Mouse (Mus musculus): Measurements from ENCODE around the gene Zcchc24. TPM values are rescaled to one million over a fixed set of nuclear protein-coding genes. Genes with fewer than 3 reads are reported as not detected.
A peak's percentile ranks its signal among the peaks of the same experiment; 100 is the strongest.
"Not testable (repeated sequence)": the region's sequence is repeated elsewhere in the genome, so short reads cannot be mapped to it uniquely, and the experiment has no call there.

Gene Zcchc24
- 11.9 and 12.2 TPM in 2 replicates for polyA plus RNA-seq (2015; fragmentation: Nextera tagmentation; extraction: Ambion mirVana)

DNA sequence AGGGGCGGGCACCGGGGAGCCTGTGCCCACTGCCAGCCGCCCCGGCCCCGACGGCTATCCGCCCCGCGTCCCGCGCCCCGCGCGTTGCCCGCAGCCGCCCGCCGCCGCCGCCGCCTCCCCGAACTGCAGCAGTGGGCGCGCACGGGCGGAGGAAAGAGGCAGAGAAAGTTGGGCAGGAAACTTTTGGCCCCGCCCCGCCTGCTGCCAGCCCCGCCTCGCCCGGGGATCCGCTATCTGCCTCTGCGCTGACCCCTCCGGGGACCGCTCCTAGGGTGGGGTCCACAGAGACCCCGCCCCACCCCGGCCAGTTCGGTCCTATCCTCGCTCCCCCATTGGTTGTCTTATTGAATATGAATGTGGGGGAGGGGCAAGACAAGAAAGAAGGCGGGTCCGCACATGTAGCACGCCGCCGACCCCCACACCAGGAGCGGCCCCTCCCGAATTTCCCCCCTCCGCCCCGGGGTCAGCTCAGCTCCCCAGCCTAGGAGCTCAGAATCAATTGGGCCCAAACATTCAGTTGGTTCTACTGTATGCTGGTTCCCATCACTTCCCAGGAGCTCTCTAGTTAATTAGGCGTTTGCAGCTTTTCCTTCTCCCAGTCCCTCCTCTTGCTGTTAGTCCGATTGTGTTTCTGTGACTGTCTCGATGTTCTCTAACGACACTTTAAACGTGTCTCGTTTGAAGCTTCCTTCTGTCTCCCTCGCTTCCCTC is at the start of gene Zcchc24:
Zcchc24 (minus strand) TSS at position 125 of the 711 bp plus-strand sequence.
- Histone ChIP-seq H3K36me3 (no peaks in the 10 kb centered on the region), H3K4me3 (peak within 1 kb of the TSS; percentile 60), H3K9me3 (no peaks in the 10 kb centered on the region), H3K9ac (peak within 1 kb of the TSS; percentile 81), H3K4me1 (replicated peaks) (peaks cover 54% of the 10 kb centered on the region), H3K4me2 (peak within 1 kb of the TSS; percentile 98), H3K27me3 (peaks cover 28% of the 10 kb centered on the region), H3K27ac (peak within 1 kb of the TSS; percentile 58)
- under 1% methylated on average over 33 of the region's 55 CpGs for WGBS
- peak; percentile 80 for ATAC-seq (ENCODE audit: low FRiP score)

DNA sequence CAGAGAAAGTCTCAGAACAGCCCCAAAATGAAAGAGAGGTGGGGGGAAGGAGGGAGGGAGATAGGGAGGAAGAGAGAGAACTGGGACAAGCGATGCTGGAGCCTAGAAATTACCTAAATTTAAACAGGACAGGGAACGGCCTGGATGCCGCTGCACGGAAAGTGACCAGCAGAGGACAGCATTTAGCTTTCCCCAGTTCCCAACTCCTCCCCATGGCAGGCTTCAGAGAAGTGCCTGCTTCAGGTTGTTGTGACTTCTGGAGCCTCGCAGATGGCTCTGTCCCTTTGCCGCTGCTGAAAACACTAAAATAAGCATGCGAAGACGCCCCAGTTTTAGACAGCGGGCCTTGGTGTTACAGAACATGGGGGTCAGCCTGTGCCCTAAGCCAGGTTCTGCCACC is 47.6 kb upstream of the Zcchc24 start:
- Histone ChIP-seq H3K4me3 (no peak overlapping the region), H3K36me3 (no peaks in the 10 kb centered on the region)
- no peak for ATAC-seq (ENCODE audit: low FRiP score)

DNA sequence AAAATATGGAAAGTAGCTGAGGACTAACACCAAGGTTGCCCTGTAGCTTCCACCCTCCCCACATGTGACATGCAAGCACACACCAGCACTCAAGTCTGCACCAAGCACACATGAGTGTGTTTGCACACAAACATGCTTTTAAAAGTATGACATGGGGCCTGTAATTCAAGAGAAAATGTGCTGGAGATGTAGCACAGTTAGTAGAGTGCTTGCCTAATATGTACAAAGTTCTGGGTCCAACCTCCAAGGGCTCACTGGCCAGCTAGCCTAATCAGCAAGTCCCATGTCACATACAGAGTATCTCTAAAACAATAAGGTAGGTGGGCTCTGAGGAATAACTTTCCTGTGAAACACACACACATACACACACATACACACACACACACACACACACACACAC is 45.3 kb upstream of the Zcchc24 start:
- H3K27ac ChIP-seq, result no peak overlapping the region
- H3K36me3 ChIP-seq, result no peaks in the 10 kb centered on the region
- no peaks in the 10 kb centered on the region for H3K27me3 ChIP-seq
- peaks cover 3% of the 10 kb centered on the region; the same call in 1 of the 2 replicates for H3K4me1 ChIP-seq (replicated peaks)
- H3K4me2 ChIP-seq, result no peak overlapping the region
- no peak for ATAC-seq (ENCODE audit: low FRiP score)
- no peak overlapping the region for H3K9ac ChIP-seq
- no peak overlapping the region for H3K4me3 ChIP-seq
- no peaks in the 10 kb centered on the region for H3K9me3 ChIP-seq

More for the DNA sequence above, 47.6 kb upstream of the Zcchc24 start:
- WGBS, result 18% methylated on average over 9 of the region's 9 CpGs
- H3K4me1 ChIP-seq (replicated peaks), result peaks cover 3% of the 10 kb centered on the region; the same call in 1 of the 2 replicates
- H3K27ac ChIP-seq, result no peak overlapping the region
- no peaks in the 10 kb centered on the region for H3K9me3 ChIP-seq
- no peak overlapping the region for H3K4me2 ChIP-seq
- H3K9ac ChIP-seq, result no peak overlapping the region
- H3K27me3 ChIP-seq, result no peaks in the 10 kb centered on the region

DNA sequence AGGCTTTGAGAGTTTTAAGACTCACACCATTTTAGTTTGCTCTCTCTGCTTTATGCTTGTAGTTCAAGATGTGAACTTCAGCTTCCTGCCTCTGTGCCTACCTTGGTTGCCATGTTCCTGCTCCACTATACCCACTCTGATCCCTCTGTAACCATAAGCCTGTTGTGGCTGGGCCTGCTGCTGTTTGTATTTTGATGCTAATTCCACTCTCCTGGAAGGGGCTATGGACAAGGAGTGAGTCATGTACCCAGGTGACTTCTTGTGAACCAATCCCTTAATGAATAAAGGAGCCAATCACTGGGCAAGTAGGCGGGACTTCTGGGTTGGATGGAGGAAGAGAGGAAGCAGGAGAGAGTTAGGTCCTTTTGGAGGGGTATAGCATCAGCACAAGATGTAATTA is 42.2 kb upstream of the Zcchc24 start:
- not testable (repeated sequence) for H3K36me3 ChIP-seq; H3K4me1 ChIP-seq (replicated peaks); H3K27me3 ChIP-seq; H3K4me2 ChIP-seq; ATAC-seq (ENCODE audit: low FRiP score); H3K9ac ChIP-seq; H3K4me3 ChIP-seq; H3K9me3 ChIP-seq; H3K27ac ChIP-seq
- 55% methylated on average over 1 of the region's 1 CpGs for WGBS

GRCm38 (mm10) chr14:25806561-25806960 is 37.7 kb upstream of the Zcchc24 start:
- no peaks in the 10 kb centered on the region for H3K27me3 ChIP-seq
- no peak overlapping the region for H3K27ac ChIP-seq
- no peak overlapping the region for H3K4me2 ChIP-seq
- no peak for ATAC-seq (ENCODE audit: low FRiP score)
- H3K36me3 ChIP-seq, result no peaks in the 10 kb centered on the region
- H3K9me3 ChIP-seq, result no peaks in the 10 kb centered on the region
- H3K4me3 ChIP-seq, result no peak overlapping the region
- 92% methylated on average over 7 of the region's 7 CpGs for WGBS
- H3K4me1 ChIP-seq (replicated peaks), result 0 out of 2 replicates have a peak, but pooled peaks cover 5% of the 10 kb centered on the region
- H3K9ac ChIP-seq, result no peak overlapping the region

DNA sequence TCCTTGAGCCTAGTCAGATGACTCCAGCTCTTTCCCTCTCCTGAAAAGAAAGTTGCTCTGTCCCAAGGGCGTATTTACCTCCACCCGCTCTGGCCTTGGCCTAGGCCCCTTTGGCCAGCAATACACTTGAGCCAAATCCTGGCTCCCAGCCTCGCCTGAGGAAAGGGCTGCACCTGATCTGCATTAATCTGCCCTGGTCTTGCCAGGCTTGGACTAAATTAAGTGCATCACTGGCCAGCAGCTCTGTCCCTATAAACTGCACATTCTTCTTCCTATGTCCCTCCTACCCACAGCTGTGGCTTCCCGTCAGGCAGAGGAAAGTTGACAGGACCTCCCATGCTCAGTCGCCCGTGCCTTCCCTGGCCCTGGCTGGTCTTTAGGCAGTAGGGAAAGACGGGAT is 37.0 kb upstream of the Zcchc24 start:
- no peak overlapping the region for H3K27ac ChIP-seq
- H3K9ac ChIP-seq, result no peak overlapping the region
- no peaks in the 10 kb centered on the region for H3K9me3 ChIP-seq

GRCm38 (mm10) chr14:25803246-25803809 is 34.5 kb upstream of the Zcchc24 start:
- 32% methylated on average over 3 of the region's 3 CpGs for WGBS

More for the DNA sequence above, 37.0 kb upstream of the Zcchc24 start:
- no peaks in the 10 kb centered on the region for H3K36me3 ChIP-seq
- H3K4me1 ChIP-seq (replicated peaks), result 0 out of 2 replicates have a peak, but pooled peaks cover 5% of the 10 kb centered on the region
- H3K27me3 ChIP-seq, result no peaks in the 10 kb centered on the region
- no peak overlapping the region for H3K4me3 ChIP-seq
- no peak overlapping the region for H3K4me2 ChIP-seq
- no peak for ATAC-seq (ENCODE audit: low FRiP score)
- 65% methylated on average over 7 of the region's 7 CpGs for WGBS

DNA sequence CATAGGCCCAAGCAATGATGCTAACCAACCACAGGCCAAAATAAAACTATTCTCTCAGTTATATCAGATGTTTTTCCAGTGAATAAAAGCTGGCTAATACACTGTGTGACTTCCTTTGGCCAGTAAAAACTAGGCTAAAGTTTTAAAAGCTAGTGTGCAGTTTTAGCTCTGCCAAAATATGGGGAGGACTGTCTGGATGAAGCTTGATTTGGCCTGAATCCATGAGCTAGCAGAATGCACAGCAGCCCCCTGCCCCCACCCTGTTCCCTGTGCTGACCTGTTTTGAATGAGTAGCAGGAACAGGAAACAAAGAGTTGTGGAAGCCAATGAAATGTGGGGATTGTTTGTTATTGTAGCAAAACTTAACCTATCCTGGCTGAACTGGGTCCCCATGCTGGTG is 33.7 kb upstream of the Zcchc24 start:
- Histone ChIP-seq H3K36me3 (no peaks in the 10 kb centered on the region), H3K27me3 (peaks cover 10% of the 10 kb centered on the region; the same call in 1 of the 2 replicates), H3K9me3 (no peaks in the 10 kb centered on the region), H3K4me1 (replicated peaks) (0 out of 2 replicates have a peak, but pooled peaks cover 5% of the 10 kb centered on the region), H3K9ac (no peak overlapping the region), H3K4me2 (no peak overlapping the region), H3K4me3 (no peak overlapping the region), H3K27ac (no peak overlapping the region)
- ATAC-seq (ENCODE audit: low FRiP score), result no peak

More at GRCm38 (mm10) chr14:25803246-25803809, 34.5 kb upstream of the Zcchc24 start:
- H3K4me1 ChIP-seq (replicated peaks), result 0 out of 2 replicates have a peak, but pooled peaks cover 5% of the 10 kb centered on the region
- no peak overlapping the region for H3K9ac ChIP-seq
- H3K4me3 ChIP-seq, result no peak overlapping the region
- ATAC-seq (ENCODE audit: low FRiP score), result no peak
- H3K36me3 ChIP-seq, result no peaks in the 10 kb centered on the region
- no peaks in the 10 kb centered on the region for H3K9me3 ChIP-seq
- no peak overlapping the region for H3K4me2 ChIP-seq
- H3K27me3 ChIP-seq, result peaks cover 10% of the 10 kb centered on the region; the same call in 1 of the 2 replicates
- H3K27ac ChIP-seq, result no peak overlapping the region

DNA sequence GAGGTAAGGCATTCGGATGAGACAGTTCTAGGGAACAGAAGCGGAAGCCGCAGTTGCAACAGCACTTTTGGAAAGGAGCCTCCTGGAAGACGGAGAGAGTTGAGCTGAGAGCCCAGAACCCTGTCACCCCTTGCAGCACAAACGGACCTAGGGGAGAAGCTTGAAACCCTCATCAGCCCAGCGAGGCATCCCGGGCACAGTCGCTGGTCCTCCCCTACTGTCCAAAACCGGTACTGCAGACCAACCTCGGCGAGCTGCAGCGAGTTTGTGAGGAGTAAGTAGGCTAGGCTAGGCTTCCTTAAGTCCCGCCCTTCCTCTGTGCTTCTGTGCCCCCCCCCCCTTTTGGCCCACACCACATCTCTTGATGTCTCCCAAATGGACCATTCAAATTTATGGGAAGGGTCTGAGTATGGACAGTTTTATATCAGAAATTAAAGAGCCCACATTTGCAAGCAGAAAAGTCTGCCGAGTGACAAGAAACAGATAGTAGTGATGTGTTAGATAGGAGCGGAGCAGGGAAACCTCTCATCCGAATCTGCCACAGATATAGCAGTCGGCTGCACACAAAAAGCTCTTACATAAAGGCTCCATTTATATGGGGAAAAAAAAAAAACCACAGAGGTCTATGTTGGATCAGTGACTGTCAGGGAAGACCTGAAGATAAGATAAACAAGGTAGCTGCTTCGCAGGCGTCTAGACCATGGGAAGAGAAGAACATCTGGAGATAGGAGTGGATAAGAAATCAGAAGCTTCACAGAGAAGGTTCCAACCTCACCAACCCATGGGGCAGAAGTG is 31.5 kb upstream of the Zcchc24 start:
- H3K4me1 ChIP-seq (replicated peaks), result peaks cover 11% of the 10 kb centered on the region
- no peak overlapping the region for H3K9ac ChIP-seq
- no peak overlapping the region for H3K4me3 ChIP-seq
- H3K36me3 ChIP-seq, result no peaks in the 10 kb centered on the region
- no peak for ATAC-seq (ENCODE audit: low FRiP score)
- H3K4me2 ChIP-seq, result peak overlapping the region; percentile 6; the same call in 1 of the 2 replicates
- peaks cover 10% of the 10 kb centered on the region; the same call in 1 of the 2 replicates for H3K27me3 ChIP-seq
- H3K9me3 ChIP-seq, result no peaks in the 10 kb centered on the region
- 29% methylated on average over 19 of the region's 19 CpGs for WGBS
- H3K27ac ChIP-seq, result no peak overlapping the region

DNA sequence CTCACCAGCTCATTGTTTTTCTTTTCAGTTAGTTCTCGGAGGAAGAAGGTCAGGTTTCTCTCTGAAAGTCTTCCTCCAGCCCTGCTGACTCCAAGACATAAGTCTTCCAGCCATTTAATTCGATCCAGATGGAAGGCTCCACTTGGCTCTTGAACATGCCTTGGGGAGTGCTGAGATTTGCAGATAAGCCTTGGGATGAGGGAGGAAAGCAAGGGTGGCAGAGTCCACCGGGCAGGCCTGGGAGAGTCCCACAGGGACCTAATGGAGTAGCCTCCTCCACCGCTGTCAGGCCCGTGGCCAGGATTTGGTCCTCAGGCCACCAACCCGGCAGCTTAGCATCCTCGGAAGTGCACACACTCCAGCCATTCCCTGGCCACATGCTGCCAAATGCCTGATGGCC is 27.8 kb upstream of the Zcchc24 start:
- no peak overlapping the region for H3K27ac ChIP-seq
- peaks cover 10% of the 10 kb centered on the region; the same call in 1 of the 2 replicates for H3K27me3 ChIP-seq
- H3K9me3 ChIP-seq, result no peaks in the 10 kb centered on the region
- no peak overlapping the region for H3K9ac ChIP-seq
- H3K4me2 ChIP-seq, result no peak overlapping the region
- ATAC-seq (ENCODE audit: low FRiP score), result no peak
- 77% methylated on average over 7 of the region's 7 CpGs for WGBS
- H3K4me3 ChIP-seq, result no peak overlapping the region
- H3K36me3 ChIP-seq, result no peaks in the 10 kb centered on the region
- peaks cover 11% of the 10 kb centered on the region for H3K4me1 ChIP-seq (replicated peaks)

DNA sequence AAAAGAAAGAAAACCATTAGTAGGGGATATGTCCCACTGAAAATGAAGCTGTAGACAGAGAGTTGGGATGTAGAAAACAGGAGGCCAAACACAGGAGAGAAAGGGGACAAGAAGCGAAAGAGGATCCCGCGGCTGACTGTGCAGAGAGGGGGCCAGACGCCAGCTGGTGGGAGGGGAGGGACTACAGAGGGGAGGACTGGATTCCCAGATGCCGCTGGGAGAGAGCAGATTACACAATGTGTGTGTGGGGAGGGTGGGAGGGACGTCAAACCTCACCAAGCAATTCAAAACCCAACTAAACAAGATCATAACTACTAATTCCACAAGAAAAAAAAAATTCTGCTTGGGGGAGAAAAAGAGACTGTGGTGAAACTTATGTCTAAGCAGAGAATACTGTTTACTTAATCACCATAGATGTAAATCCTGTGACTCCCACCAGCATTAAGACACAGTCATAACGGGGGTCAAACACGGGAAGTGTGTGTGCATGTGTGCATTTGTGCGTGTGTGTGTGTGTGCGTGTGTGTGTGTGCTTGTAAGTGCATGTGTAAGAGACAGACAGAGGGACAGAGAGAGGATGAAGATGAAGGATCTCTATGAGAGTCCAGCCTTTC is 26.8 kb upstream of the Zcchc24 start:
- no peak overlapping the region for H3K4me2 ChIP-seq
- H3K4me1 ChIP-seq (replicated peaks), result peaks cover 11% of the 10 kb centered on the region
- ATAC-seq (ENCODE audit: low FRiP score), result no peak
- peaks cover 10% of the 10 kb centered on the region; the same call in 1 of the 2 replicates for H3K27me3 ChIP-seq
- no peaks in the 10 kb centered on the region for H3K9me3 ChIP-seq
- H3K27ac ChIP-seq, result 0 out of 2 replicates have a peak overlapping the region, but pooled peaks have one; percentile 48
- no peaks in the 10 kb centered on the region for H3K36me3 ChIP-seq
- 31% methylated on average over 10 of the region's 10 CpGs for WGBS
- H3K4me3 ChIP-seq, result no peak overlapping the region
- no peak overlapping the region for H3K9ac ChIP-seq

GRCm38 (mm10) chr14:25795067-25795466 is 26.2 kb upstream of the Zcchc24 start:
- peaks cover 11% of the 10 kb centered on the region for H3K4me1 ChIP-seq (replicated peaks)
- H3K27me3 ChIP-seq, result peaks cover 10% of the 10 kb centered on the region; the same call in 1 of the 2 replicates
- WGBS, result 71% methylated on average over 6 of the region's 6 CpGs
- H3K4me3 ChIP-seq, result no peak overlapping the region
- H3K36me3 ChIP-seq, result no peaks in the 10 kb centered on the region
- ATAC-seq (ENCODE audit: low FRiP score), result no peak
- H3K9ac ChIP-seq, result no peak overlapping the region
- H3K9me3 ChIP-seq, result no peaks in the 10 kb centered on the region
- H3K27ac ChIP-seq, result 0 out of 2 replicates have a peak overlapping the region, but pooled peaks have one; percentile 48
- H3K4me2 ChIP-seq, result no peak overlapping the region
